Mouse (Mus musculus) heart, postnatal 0 days (tissue): ENCODE measurements around the gene Mal. TPM values are rescaled to one million over a fixed set of nuclear protein-coding genes. Genes with fewer than 3 reads are reported as not detected.
A peak's percentile ranks its signal among the peaks of the same experiment; 100 is the strongest.

Source experiments
- ATAC-seq: fragments of 200-750 bp; cut with Nextera tagmentation; 2 replicates; pipeline ENCODE4 v1.8.0; 2017; ENCODE audit warnings: low read depth, moderate number of reproducible peaks, moderate library complexity; ENCODE audit not compliant: insufficient read depth
- DNase-seq: peaks from one replicate; pipeline ENCODE4 v3.0.0-alpha.2; 2016; ENCODE audit warnings: low spot score
- H3K27ac ChIP-seq: fragments of 300-500 bp; sonication (generic); 2 replicates; pipeline ENCODE4 v1.5.1; 2014; ENCODE audit warnings: low read depth, mild to moderate bottlenecking
- H3K27me3 ChIP-seq: fragments of 300-500 bp; sonication (generic); 2 replicates; pipeline ENCODE4 v1.6.1; 2014; ENCODE audit warnings: low read length, mixed read lengths; ENCODE audit not compliant: control insufficient read depth, insufficient read depth
- H3K36me3 ChIP-seq: fragments of 300-500 bp; sonication (generic); replicated peaks from 2 replicates; pipeline ENCODE4 v1.6.1; 2014; ENCODE audit warnings: low read length, mixed read lengths; ENCODE audit not compliant: control insufficient read depth, insufficient read depth
- H3K4me1 ChIP-seq: fragments of 300-500 bp; sonication (generic); 2 replicates; pipeline ENCODE4 v1.6.1; 2014; ENCODE audit warnings: antibody characterized with exemption; ENCODE audit not compliant: control insufficient read depth, insufficient read depth
- H3K4me2 ChIP-seq: fragments of 300-500 bp; sonication (generic); 2 replicates; pipeline ENCODE4 v1.6.1; 2014; ENCODE audit warnings: low read depth, mild to moderate bottlenecking, low read length, moderate library complexity
- H3K4me3 ChIP-seq: fragments of 300-500 bp; sonication (generic); 2 replicates; pipeline ENCODE4 v1.5.1; 2014; ENCODE audit warnings: low read depth, low read length
- H3K9ac ChIP-seq: fragments of 300-500 bp; sonication (generic); replicated peaks from 2 replicates; pipeline ENCODE4 v1.6.1; 2014; ENCODE audit warnings: low read depth, low read length, mixed read lengths
- H3K9me3 ChIP-seq: fragments of 300-500 bp; sonication (generic); replicated peaks from 2 replicates; pipeline ENCODE4 v1.6.1; 2016; ENCODE audit warnings: low read length; ENCODE audit not compliant: control insufficient read depth
- CTCF ChIP-seq: IDR thresholded peaks from 2 replicates; pipeline ENCODE4 v1.5.1; 2016; ENCODE audit warnings: antibody characterized with exemption, control low read depth, low read depth
- EP300 ChIP-seq: IDR thresholded peaks from 2 replicates; pipeline ENCODE4 v1.6.1; 2016; ENCODE audit warnings: antibody characterized with exemption, low read depth
- WGBS: fragments of 180-500 bp; shearing (Covaris S2); extraction: QIAGEN DNeasy Blood & Tissue Kit; methylation state at CpG from one replicate; pipeline ENCODE4 v1.1.7; 2014; 5-methylcytosine and 5-hydroxymethylcytosine counted together
- polyA plus RNA-seq: library from polyadenylated mRNA; unstranded; fragments of >200 nt; fragmentation: Nextera tagmentation; extraction: Ambion mirVana; gene quantifications from 2 replicates; pipeline ENCODE4 v1.2.1, GENCODE M21; 2015
- total RNA-seq: library from RNA; depleted of rRNA; stranded (reverse); fragments of >200 nt; gene quantifications from 2 replicates; pipeline ENCODE4 v1.2.3, GENCODE M21; 2014; ENCODE audit warnings: low replicate concordance; rRNA removed

Mal gene
- total RNA-seq (8.2 and 11.3 TPM in 2 replicates), polyA plus RNA-seq (1.7 and 2.5 TPM in 2 replicates)

- TF ChIP-seq EP300 (no peak), CTCF (no peak)
- ATAC-seq: 0 out of 2 replicates have a peak, but pooled peaks have one; percentile 17
Measured at GRCm38 (mm10) chr2:127656086-127656720, at the start of gene Mal. Mal (minus strand) TSS chr2:127656695.

GRCm38 (mm10) chr2:127705267-127705666 lies 48.8 kb upstream of the Mal start:
- Histone ChIP-seq H3K27me3 (no peaks in the 10 kb centered on the region), H3K27ac (no peak overlapping the region), H3K9ac (no peak overlapping the region), H3K4me1 (no peaks in the 10 kb centered on the region), H3K9me3 (no peaks in the 10 kb centered on the region), H3K4me2 (no peak overlapping the region), H3K36me3 (no peaks in the 10 kb centered on the region), H3K4me3 (no peak overlapping the region)
- ATAC-seq (no peak), DNase-seq (no peak)
- TF ChIP-seq EP300: no peak
- no peak for TF ChIP-seq CTCF
- WGBS: 78% methylated on average over 6 of the region's 6 CpGs

More at GRCm38 (mm10) chr2:127656086-127656720, at the start of gene Mal:
- 0 out of 2 replicates have a peak within 1 kb of the TSS, but pooled peaks have one; percentile 38 for H3K9ac ChIP-seq
- no peak within 1 kb of the TSS for H3K27ac ChIP-seq
- H3K4me1 ChIP-seq: 0 out of 2 replicates have a peak, but pooled peaks cover 6% of the 10 kb centered on the region
- no peaks in the 10 kb centered on the region for H3K36me3 ChIP-seq
- no peaks in the 10 kb centered on the region for H3K9me3 ChIP-seq
- DNase-seq: no peak
- peaks cover 58% of the 10 kb centered on the region for H3K27me3 ChIP-seq
- WGBS: 1% methylated on average over 43 of the region's 43 CpGs
- H3K4me3 ChIP-seq: peak within 1 kb of the TSS; percentile 51
- H3K4me2 ChIP-seq: peak within 1 kb of the TSS; percentile 82

GRCm38 (mm10) chr2:127689239-127689638 lies 32.7 kb upstream of the Mal start:
- Histone ChIP-seq H3K4me2 (no peak overlapping the region), H3K9me3 (no peaks in the 10 kb centered on the region), H3K36me3 (no peaks in the 10 kb centered on the region), H3K27ac (no peak overlapping the region), H3K9ac (no peak overlapping the region), H3K4me3 (no peak overlapping the region), H3K4me1 (no peaks in the 10 kb centered on the region), H3K27me3 (no peaks in the 10 kb centered on the region)
- ATAC-seq (no peak), DNase-seq (no peak)
- TF ChIP-seq EP300: no peak
- TF ChIP-seq CTCF: no peak
- 86% methylated on average over 4 of the region's 4 CpGs for WGBS

DNA sequence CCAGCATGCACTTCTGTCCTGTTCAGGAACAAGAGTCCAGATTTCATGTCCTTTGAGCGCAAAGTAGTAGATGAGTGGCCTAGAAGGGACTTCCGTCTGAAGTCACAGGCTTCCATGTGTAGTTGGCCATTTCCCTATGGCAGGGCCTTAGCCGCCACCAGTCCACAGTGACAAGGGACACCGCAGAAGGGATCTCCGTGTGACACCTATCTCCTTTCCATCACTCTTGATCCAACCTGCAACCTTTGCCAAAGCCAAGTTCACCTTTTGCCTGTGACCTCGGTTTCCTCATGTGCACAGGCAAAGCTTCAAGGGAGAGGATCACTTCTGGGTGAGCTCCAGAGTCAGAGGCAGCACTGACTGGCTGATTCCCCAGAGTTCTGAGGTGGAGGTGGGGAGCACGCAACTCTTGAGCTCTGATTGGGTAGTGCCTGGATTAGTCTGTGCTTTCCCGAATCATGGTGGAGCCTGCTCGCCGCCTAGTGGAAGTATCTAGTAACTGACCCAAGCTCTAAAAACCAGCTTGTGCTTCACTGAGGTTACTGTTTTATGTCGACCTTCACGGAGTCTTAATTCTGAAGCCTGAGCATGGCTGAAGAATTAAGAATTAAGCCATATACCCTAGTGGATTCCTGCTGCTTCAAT lies 27.3 kb upstream of the Mal start:
- Histone ChIP-seq H3K36me3 (no peaks in the 10 kb centered on the region), H3K27me3 (no peaks in the 10 kb centered on the region), H3K4me2 (no peak overlapping the region), H3K9ac (no peak overlapping the region), H3K27ac (no peak overlapping the region), H3K4me1 (no peaks in the 10 kb centered on the region), H3K9me3 (no peaks in the 10 kb centered on the region), H3K4me3 (no peak overlapping the region)
- DNase-seq (peak; percentile 76), ATAC-seq (peak; percentile 75)
- TF ChIP-seq CTCF (peak; percentile 74), EP300 (no peak)
- 39% methylated on average over 12 of the region's 12 CpGs for WGBS

DNA sequence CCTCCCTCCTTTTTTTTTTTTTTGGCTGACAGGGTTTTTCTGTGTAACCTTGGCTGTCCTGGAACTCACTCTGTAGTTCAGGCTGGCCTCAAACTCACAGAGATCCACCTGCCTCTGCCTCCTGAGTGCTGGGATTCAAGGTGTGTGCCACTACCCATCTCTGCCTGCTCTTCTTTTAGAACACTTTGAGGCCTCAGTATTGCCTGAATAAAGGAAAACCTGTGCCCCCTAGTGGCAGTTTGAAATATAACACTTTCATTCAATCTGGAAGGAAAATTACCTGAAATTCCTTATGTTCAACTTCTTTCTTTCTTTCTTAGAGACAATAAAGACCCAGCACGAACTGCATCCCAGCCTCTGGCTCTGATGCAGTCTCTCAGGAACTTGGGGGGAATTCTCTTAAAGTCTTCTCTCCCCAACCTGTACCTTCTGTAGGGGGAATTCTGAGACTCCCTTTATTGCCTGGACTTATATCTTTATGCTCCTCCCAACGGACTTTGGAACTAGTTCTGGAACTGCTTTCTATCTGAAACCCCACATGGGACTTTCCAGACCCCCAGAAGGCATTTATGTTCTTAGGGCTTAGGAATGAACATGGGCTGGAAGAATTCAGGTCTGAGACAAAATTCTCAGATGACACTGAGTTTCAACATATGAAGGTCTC lies 11.5 kb upstream of the Mal start:
- 9% methylated on average over 2 of the region's 2 CpGs for WGBS
- ATAC-seq: no peak

More for the DNA sequence above, 11.5 kb upstream of the Mal start:
- H3K9me3 ChIP-seq: no peaks in the 10 kb centered on the region
- H3K4me2 ChIP-seq: no peak overlapping the region
- H3K36me3 ChIP-seq: no peaks in the 10 kb centered on the region
- no peak for TF ChIP-seq EP300
- peak; percentile 67 for TF ChIP-seq CTCF
- H3K4me1 ChIP-seq: no peaks in the 10 kb centered on the region
- H3K4me3 ChIP-seq: no peak overlapping the region
- H3K27me3 ChIP-seq: 0 out of 2 replicates have a peak, but pooled peaks cover 8% of the 10 kb centered on the region
- no peak overlapping the region for H3K27ac ChIP-seq
- DNase-seq: peak; percentile 21
- H3K9ac ChIP-seq: no peak overlapping the region
